Mouse (Mus musculus): ENCODE measurements around the gene Lpar1. TPM values are rescaled to one million over a fixed set of nuclear protein-coding genes. Genes with fewer than 3 reads are reported as not detected.
"Not testable (repeated sequence)": the region's sequence is repeated elsewhere in the genome, so short reads cannot be mapped to it uniquely, and the experiment has no call there.

Lpar1 gene
- polyA plus RNA-seq, 1 experiment from 2014 or later, result 18.7 TPM

DNA sequence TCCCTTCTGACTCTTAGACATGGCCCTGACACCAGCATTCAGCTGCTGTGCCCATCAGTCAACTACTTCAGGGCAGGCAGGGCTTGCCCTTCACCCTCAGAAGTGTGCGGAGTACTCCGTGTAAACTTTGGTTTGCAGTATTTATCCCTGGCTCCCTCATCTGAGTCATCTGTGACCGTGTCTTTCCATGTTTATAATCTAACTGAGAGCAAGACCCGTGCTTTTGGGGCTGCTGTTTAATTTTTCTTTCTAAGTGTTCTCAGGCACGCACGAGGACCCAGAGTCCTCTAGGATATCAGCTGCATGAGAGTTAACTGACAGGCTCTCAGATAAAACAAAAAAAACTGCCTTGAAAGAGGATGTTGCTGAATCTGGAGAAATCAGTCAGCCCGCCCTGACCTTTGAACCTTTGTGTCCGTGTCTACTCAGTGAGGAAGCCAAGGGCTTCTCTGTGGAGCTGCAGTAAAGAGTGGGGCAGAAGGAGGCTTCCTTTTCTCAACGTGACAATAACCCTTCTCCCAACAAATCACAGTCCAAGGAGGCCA lies 7.7 kb downstream of the Lpar1 start:
- Histone ChIP-seq H3K4me2 (no peak overlapping the region), H3K9me3 (replicated peaks) (no peaks in the 10 kb centered on the region), H3K9ac (no peak overlapping the region), H3K4me1 (replicated peaks) (peaks cover 27% of the 10 kb centered on the region), H3K27me3 (no peaks in the 10 kb centered on the region), H3K4me3 (no peak overlapping the region), H3K36me3 (no peaks in the 10 kb centered on the region), H3K27ac (peak overlapping the region; percentile 27; the same call in 1 of the 2 replicates)
- ATAC-seq (replicated peaks; ENCODE audit: insufficient number of reproducible peaks, insufficient read depth, low FRiP score, low read depth), result no peak
- WGBS, result 30% methylated on average over 9 of the region's 9 CpGs

DNA sequence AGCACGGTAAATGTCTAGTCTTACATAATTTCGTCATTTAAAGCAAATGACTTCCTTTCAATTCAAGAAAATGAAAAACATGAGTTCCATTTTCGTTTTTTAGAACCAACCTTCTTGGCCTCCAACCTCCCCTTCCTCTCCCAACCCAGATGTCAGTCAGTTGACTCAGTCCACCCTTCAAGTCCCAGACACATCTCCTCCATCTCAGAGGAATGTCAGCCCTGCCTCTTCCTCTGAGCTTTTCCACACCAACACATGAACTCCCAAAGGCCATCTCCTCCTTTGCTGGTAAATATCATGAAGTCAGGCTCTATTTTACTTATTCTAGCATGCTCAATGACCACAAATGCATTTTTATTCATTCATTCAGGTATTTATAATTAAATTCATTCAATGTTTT lies 10.5 kb downstream of the Lpar1 start:
- H3K27ac ChIP-seq, result no peak overlapping the region
- ATAC-seq (replicated peaks; ENCODE audit: insufficient number of reproducible peaks, insufficient read depth, low FRiP score, low read depth), result no peak
- no peaks in the 10 kb centered on the region for H3K9me3 ChIP-seq (replicated peaks)
- WGBS, result 82% methylated on average over 3 of the region's 3 CpGs
- H3K4me1 ChIP-seq (replicated peaks), result peaks cover 27% of the 10 kb centered on the region
- no peak overlapping the region for H3K4me2 ChIP-seq
- no peaks in the 10 kb centered on the region for H3K27me3 ChIP-seq
- H3K4me3 ChIP-seq, result no peak overlapping the region
- no peak overlapping the region for H3K9ac ChIP-seq
- no peaks in the 10 kb centered on the region for H3K36me3 ChIP-seq

DNA sequence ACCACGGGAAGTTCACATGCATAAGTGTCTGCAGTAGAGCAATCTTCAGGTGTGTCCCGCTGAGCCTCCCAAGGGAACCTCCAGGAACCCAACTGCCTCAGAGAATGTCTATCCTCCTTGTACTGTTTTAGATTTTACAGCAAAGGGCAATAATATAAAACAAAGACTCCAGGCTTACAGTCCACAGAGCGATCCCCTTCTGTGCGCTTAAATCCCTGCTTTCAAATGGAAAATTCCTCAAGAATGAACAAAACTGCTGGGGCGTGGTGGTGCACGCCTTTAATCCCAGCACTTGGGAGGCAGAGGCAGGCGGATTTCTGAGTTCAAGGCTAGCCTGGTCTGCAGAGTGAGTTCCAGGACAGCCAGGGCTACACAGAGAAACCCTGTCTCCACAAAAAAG lies 11.0 kb downstream of the Lpar1 start:
- ATAC-seq (replicated peaks; ENCODE audit: insufficient number of reproducible peaks, insufficient read depth, low FRiP score, low read depth); H3K27ac ChIP-seq; H3K4me3 ChIP-seq; H3K9ac ChIP-seq; H3K27me3 ChIP-seq; H3K9me3 ChIP-seq (replicated peaks); H3K4me2 ChIP-seq; H3K36me3 ChIP-seq: not testable (repeated sequence)
- H3K4me1 ChIP-seq (replicated peaks), result peaks cover 25% of the 10 kb centered on the region
- 93% methylated on average over 7 of the region's 7 CpGs for WGBS

DNA sequence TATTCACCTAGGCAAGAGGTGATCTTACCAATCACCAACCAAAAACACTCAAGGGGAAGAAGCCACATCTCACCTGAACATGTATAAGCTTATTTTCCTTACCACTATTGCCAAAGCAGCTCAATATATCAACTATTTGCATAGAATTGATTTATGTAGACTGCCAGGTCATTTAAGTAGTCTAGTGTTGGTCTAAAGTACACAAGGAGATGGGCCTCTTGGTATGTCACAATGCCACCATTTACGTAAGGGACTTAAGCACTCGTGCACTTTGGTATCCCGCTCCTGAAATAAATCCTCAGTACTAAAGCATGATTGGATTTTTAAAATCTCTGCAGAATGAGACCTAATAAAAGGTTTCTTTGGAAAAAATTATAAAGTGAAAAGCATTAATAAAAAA lies 12.9 kb downstream of the Lpar1 start:
- no peaks in the 10 kb centered on the region for H3K36me3 ChIP-seq
- H3K4me1 ChIP-seq (replicated peaks), result peaks cover 7% of the 10 kb centered on the region

DNA sequence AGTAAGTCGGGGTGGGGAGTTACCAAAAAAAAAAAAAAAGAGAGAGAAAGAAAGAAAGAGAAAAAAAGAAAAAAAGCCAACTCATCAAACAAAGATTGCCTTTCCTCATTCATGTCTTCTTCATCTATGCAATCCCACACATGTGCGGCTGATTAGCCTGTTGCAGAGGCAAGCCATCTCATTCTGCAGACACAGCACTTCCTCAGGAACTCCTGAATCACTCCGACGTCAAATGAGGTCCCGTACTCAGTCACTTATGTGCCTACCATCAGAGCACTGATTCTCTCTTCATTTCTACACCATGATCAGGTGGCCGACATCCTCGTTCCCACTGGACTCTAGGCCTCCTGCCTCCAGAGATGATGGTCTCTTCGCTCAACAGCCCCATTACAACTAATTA lies 13.3 kb downstream of the Lpar1 start:
- H3K27me3 ChIP-seq, result no peaks in the 10 kb centered on the region
- H3K4me1 ChIP-seq (replicated peaks), result peaks cover 2% of the 10 kb centered on the region; the same call in 1 of the 2 replicates
- 71% methylated on average over 8 of the region's 8 CpGs for WGBS
- no peak for ATAC-seq (replicated peaks; ENCODE audit: insufficient number of reproducible peaks, insufficient read depth, low FRiP score, low read depth)
- H3K9me3 ChIP-seq (replicated peaks), result no peaks in the 10 kb centered on the region
- no peak overlapping the region for H3K4me3 ChIP-seq
- H3K4me2 ChIP-seq, result no peak overlapping the region
- no peaks in the 10 kb centered on the region for H3K36me3 ChIP-seq
- no peak overlapping the region for H3K9ac ChIP-seq
- no peak overlapping the region for H3K27ac ChIP-seq

More for the DNA sequence above, 12.9 kb downstream of the Lpar1 start:
- H3K9ac ChIP-seq, result no peak overlapping the region
- H3K9me3 ChIP-seq (replicated peaks), result no peaks in the 10 kb centered on the region
- H3K4me2 ChIP-seq, result no peak overlapping the region
- no peak for ATAC-seq (replicated peaks; ENCODE audit: insufficient number of reproducible peaks, insufficient read depth, low FRiP score, low read depth)
- H3K27me3 ChIP-seq, result no peaks in the 10 kb centered on the region
- 93% methylated on average over 3 of the region's 3 CpGs for WGBS
- no peak overlapping the region for H3K27ac ChIP-seq
- no peak overlapping the region for H3K4me3 ChIP-seq

DNA sequence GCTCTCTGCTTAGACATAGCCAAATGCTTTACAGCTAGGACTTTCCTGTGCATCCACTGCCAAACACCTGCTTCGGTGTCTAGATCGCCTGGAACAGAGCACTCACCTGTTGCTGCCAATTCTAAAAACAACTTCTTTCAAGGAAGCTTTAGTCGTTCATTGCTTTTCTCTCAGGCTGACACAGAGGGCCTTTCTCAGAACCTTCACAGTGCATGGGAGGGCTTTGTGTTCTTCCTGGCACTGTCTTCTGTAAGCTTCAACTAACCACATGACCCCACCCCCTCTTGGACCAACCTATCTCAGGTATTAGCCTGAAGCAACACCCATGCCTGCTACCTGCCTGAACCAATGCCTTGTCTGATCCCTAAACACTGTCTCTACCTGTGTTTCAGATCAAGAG lies 15.0 kb downstream of the Lpar1 start:
- H3K4me2 ChIP-seq, result no peak overlapping the region
- 79% methylated on average over 3 of the region's 3 CpGs for WGBS
- H3K27me3 ChIP-seq, result no peaks in the 10 kb centered on the region
- H3K9me3 ChIP-seq (replicated peaks), result no peaks in the 10 kb centered on the region
- H3K4me3 ChIP-seq, result no peak overlapping the region
- H3K27ac ChIP-seq, result no peak overlapping the region
- peaks cover 15% of the 10 kb centered on the region for H3K4me1 ChIP-seq (replicated peaks)
- ATAC-seq (replicated peaks; ENCODE audit: insufficient number of reproducible peaks, insufficient read depth, low FRiP score, low read depth), result no peak
- H3K9ac ChIP-seq, result no peak overlapping the region
- H3K36me3 ChIP-seq, result no peaks in the 10 kb centered on the region

DNA sequence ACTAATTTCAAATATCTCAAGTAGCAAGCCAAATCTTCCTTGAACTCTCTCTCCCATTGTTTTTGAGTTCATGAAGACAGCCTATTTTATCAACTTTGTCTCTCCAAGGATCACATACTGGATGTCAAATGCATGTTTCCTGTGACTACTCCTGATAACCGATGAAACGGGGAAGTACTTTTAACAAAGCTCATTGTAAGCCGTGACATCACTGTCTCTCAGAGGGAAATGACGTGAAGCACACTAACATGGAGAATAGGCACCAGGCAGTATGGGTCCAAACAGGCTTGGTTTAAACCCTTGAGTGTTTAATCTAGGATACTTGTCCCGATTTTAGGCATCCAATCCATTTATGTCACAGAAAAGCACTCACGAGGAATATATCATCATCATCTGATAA lies 17.9 kb downstream of the Lpar1 start:
- Histone ChIP-seq H3K4me2 (no peak overlapping the region), H3K9me3 (replicated peaks) (no peaks in the 10 kb centered on the region), H3K27me3 (no peaks in the 10 kb centered on the region), H3K4me1 (replicated peaks) (peaks cover 15% of the 10 kb centered on the region), H3K27ac (no peak overlapping the region), H3K4me3 (no peak overlapping the region), H3K9ac (no peak overlapping the region), H3K36me3 (no peaks in the 10 kb centered on the region)
- no peak for ATAC-seq (replicated peaks; ENCODE audit: insufficient number of reproducible peaks, insufficient read depth, low FRiP score, low read depth)
- 70% methylated on average over 6 of the region's 6 CpGs for whole genome bisulfite sequencing

DNA sequence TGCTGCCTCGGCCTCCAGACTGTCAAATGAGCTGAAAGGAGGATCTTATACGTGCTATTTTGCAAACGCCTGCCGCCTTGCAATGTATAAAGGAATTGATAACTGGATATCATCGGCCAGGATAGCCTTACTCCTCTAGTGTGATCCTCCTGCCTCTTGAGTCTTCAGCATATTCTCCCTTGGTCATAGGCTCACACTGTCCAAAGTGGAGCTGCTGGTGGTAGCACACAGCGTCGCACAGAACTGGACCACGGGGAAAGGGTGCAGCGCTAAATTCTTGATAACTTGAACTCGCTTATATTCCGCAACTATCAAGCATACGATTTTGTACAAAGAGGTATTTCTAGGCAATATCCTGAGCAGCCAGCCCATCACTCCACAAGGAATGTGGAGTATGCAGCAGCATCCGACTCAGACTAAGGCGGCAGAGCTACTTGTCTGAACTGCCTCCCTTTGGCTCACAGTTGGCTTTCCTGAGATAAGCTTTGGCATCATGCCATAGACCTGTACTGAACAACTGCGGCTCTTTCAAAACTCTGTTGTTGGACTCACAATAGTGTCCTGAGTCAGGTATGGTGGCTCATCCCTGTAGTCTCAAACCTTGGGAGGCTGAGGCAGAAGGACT lies 18.9 kb downstream of the Lpar1 start:
- H3K36me3 ChIP-seq, result no peaks in the 10 kb centered on the region
- peak; percentile 62; the same call in 1 of the 2 replicates for ATAC-seq (replicated peaks; ENCODE audit: insufficient number of reproducible peaks, insufficient read depth, low FRiP score, low read depth)
- H3K9ac ChIP-seq, result no peak overlapping the region
- H3K9me3 ChIP-seq (replicated peaks), result no peaks in the 10 kb centered on the region
- 42% methylated on average over 15 of the region's 15 CpGs for WGBS
- no peak overlapping the region for H3K27ac ChIP-seq
- H3K4me2 ChIP-seq, result peak overlapping the region; percentile 20; the same call in 1 of the 2 replicates
- H3K4me1 ChIP-seq (replicated peaks), result peaks cover 15% of the 10 kb centered on the region
- H3K4me3 ChIP-seq, result no peak overlapping the region
- H3K27me3 ChIP-seq, result no peaks in the 10 kb centered on the region

DNA sequence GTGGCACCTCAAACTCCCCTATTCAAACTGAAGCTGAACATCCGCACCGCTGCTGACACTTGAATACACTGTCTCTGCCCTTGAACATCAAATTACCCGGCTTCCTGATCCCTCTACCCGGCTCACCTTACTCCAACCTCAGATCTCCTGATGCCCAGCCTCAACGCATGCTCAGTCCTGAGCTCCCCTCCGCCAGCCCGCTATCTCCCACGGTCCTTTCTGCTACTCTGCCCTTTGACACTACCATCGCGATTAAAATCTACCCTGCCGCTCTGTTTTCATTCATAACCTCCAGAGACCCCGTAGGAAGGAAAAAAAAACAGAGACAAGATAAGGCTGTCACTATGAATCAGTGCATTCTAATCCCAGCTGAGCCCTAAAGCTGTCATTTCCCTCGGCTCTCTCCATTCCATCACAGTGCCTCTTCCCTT lies 19.5 kb downstream of the Lpar1 start:
- no peak overlapping the region for H3K4me3 ChIP-seq
- H3K9me3 ChIP-seq (replicated peaks), result no peaks in the 10 kb centered on the region
- H3K27me3 ChIP-seq, result no peaks in the 10 kb centered on the region
- no peaks in the 10 kb centered on the region for H3K36me3 ChIP-seq
- no peak overlapping the region for H3K9ac ChIP-seq
- no peak overlapping the region for H3K27ac ChIP-seq
- peaks cover 15% of the 10 kb centered on the region for H3K4me1 ChIP-seq (replicated peaks)
- WGBS, result 34% methylated on average over 13 of the region's 13 CpGs
- 0 out of 2 replicates have a peak overlapping the region, but pooled peaks have one; percentile 20 for H3K4me2 ChIP-seq
- ATAC-seq (replicated peaks; ENCODE audit: insufficient number of reproducible peaks, insufficient read depth, low FRiP score, low read depth), result no peak

DNA sequence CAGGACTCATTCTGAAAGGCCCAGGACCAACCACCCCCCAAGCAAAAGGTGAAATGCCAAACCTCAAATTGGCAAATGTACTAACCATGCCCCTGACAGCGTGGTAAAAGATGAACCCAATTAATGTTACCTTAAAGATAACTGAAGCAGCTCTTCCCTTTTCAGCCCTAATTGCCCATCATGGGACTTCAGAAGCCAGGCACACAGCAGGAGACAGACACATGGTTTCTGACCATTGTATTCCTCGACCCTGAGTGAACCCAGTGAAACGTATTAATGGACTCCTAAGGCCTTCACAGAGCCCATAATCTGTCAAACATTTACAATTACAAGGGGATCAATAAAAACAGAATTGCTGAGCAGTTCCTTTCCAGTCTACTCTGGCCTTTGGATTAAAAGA lies 20.2 kb downstream of the Lpar1 start:
- Histone ChIP-seq H3K4me2 (no peak overlapping the region), H3K27ac (no peak overlapping the region), H3K4me3 (no peak overlapping the region), H3K4me1 (replicated peaks) (peaks cover 15% of the 10 kb centered on the region), H3K36me3 (no peaks in the 10 kb centered on the region), H3K9ac (no peak overlapping the region), H3K9me3 (replicated peaks) (no peaks in the 10 kb centered on the region), H3K27me3 (no peaks in the 10 kb centered on the region)
- no peak for ATAC-seq (replicated peaks; ENCODE audit: insufficient number of reproducible peaks, insufficient read depth, low FRiP score, low read depth)
- 73% methylated on average over 3 of the region's 3 CpGs for WGBS

DNA sequence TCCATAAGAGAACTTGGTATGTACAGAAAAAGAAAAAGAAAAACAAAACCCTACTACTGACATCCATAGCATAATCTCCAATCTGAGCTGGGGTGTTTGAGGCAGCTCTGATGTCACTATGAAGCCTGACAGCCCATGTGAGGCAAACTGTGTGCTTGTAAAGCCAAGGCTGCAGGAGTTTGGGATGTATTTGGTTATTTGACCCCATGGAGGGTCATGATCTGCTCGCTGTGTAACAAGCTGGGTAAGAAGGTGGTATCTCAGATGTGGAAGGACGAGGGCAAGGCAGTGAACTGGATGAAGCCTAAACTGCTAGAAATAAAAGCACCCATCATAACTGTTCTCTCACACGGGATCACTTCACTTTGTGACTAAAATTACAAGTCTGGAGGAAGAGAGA lies 21.4 kb downstream of the Lpar1 start:
- Histone ChIP-seq H3K4me2 (no peak overlapping the region), H3K27ac (no peak overlapping the region), H3K4me3 (no peak overlapping the region), H3K27me3 (no peaks in the 10 kb centered on the region), H3K9ac (no peak overlapping the region), H3K4me1 (replicated peaks) (peaks cover 15% of the 10 kb centered on the region), H3K36me3 (no peaks in the 10 kb centered on the region), H3K9me3 (replicated peaks) (no peaks in the 10 kb centered on the region)
- 78% methylated on average over 3 of the region's 3 CpGs for WGBS
- no peak for ATAC-seq (replicated peaks; ENCODE audit: insufficient number of reproducible peaks, insufficient read depth, low FRiP score, low read depth)

DNA sequence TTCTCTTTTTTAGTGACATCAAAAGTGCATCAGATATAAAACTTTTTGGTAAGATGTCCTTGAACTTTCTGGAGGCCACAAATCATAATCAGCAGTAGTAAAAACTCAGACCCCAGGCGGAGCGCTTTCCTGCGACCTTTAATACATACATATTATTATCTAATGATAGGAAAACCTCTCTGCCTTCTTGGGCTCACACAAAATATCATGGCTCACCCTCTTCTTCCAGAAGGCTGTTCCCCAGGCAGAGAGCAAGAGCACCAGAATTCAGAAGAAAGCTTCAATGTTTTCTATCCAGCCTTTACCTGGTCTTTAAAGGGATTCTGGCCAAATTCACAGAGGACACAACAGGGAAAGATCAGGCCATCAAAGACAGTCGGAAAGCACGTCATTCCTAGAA lies 23.0 kb downstream of the Lpar1 start:
- ATAC-seq (replicated peaks; ENCODE audit: insufficient number of reproducible peaks, insufficient read depth, low FRiP score, low read depth), result no peak
- peaks cover 15% of the 10 kb centered on the region for H3K4me1 ChIP-seq (replicated peaks)
- no peaks in the 10 kb centered on the region for H3K27me3 ChIP-seq
- no peak overlapping the region for H3K4me3 ChIP-seq
- no peak overlapping the region for H3K4me2 ChIP-seq
- WGBS, result 89% methylated on average over 5 of the region's 5 CpGs
- H3K36me3 ChIP-seq, result no peaks in the 10 kb centered on the region
- H3K27ac ChIP-seq, result no peak overlapping the region
- H3K9me3 ChIP-seq (replicated peaks), result no peaks in the 10 kb centered on the region
- no peak overlapping the region for H3K9ac ChIP-seq
